Mouse (Mus musculus) midbrain, embryonic 13.5 days (tissue): ENCODE results near the gene Pmel. TPM values are rescaled to one million over a fixed set of nuclear protein-coding genes. Genes with fewer than 3 reads are reported as not detected.

Source experiments
- ATAC-seq: fragments of 200-750 bp; cut with Nextera tagmentation; 2 replicates; pipeline ENCODE4 v1.8.0; 2017; ENCODE audit warnings: mild to moderate bottlenecking, moderate TSS enrichment, moderate library complexity
- H3K27ac ChIP-seq: fragments of 300-500 bp; sonication (generic); 2 replicates; pipeline ENCODE4 v1.5.1; 2015; ENCODE audit warnings: inconsistent platforms, mild to moderate bottlenecking, moderate library complexity
- H3K27me3 ChIP-seq: fragments of 300-500 bp; sonication (generic); 2 replicates; pipeline ENCODE4 v1.6.1; 2015; ENCODE audit warnings: mild to moderate bottlenecking, inconsistent platforms
- H3K36me3 ChIP-seq: fragments of 300-500 bp; sonication (generic); 2 replicates; pipeline ENCODE4 v1.6.1; 2015; ENCODE audit warnings: mild to moderate bottlenecking, inconsistent platforms
- H3K4me1 ChIP-seq: fragments of 300-500 bp; sonication (generic); replicated peaks from 2 replicates; pipeline ENCODE4 v1.6.1; 2015; ENCODE audit warnings: inconsistent platforms
- H3K4me2 ChIP-seq: fragments of 300-500 bp; sonication (generic); replicated peaks from 2 replicates; pipeline ENCODE4 v1.6.1; 2015; ENCODE audit warnings: moderate library complexity, mild to moderate bottlenecking, inconsistent platforms
- H3K4me3 ChIP-seq: fragments of 300-500 bp; sonication (generic); replicated peaks from 2 replicates; pipeline ENCODE4 v1.5.1; 2015; ENCODE audit warnings: mild to moderate bottlenecking, inconsistent platforms
- H3K9ac ChIP-seq: fragments of 300-500 bp; sonication (generic); replicated peaks from 2 replicates; pipeline ENCODE4 v1.6.1; 2015; ENCODE audit warnings: mild to moderate bottlenecking, inconsistent platforms
- H3K9me3 ChIP-seq: fragments of 300-500 bp; sonication (generic); 2 replicates; pipeline ENCODE4 v1.6.1; 2016; ENCODE audit warnings: mild to moderate bottlenecking, inconsistent platforms
- WGBS: fragments of 180-500 bp; shearing (Covaris S2); methylation state at CpG from one replicate; pipeline ENCODE4 v1.1.7; 2015; 5-methylcytosine and 5-hydroxymethylcytosine counted together
- polyA plus RNA-seq: library from polyadenylated mRNA; unstranded; fragments of >200 nt; fragmentation: Nextera tagmentation; extraction: Ambion mirVana; gene quantifications from 2 replicates; pipeline ENCODE4 v1.2.1, GENCODE M21; 2015

The Pmel gene
- polyA plus RNA-seq, 1 experiment from 2014 or later: 0.09 TPM

DNA sequence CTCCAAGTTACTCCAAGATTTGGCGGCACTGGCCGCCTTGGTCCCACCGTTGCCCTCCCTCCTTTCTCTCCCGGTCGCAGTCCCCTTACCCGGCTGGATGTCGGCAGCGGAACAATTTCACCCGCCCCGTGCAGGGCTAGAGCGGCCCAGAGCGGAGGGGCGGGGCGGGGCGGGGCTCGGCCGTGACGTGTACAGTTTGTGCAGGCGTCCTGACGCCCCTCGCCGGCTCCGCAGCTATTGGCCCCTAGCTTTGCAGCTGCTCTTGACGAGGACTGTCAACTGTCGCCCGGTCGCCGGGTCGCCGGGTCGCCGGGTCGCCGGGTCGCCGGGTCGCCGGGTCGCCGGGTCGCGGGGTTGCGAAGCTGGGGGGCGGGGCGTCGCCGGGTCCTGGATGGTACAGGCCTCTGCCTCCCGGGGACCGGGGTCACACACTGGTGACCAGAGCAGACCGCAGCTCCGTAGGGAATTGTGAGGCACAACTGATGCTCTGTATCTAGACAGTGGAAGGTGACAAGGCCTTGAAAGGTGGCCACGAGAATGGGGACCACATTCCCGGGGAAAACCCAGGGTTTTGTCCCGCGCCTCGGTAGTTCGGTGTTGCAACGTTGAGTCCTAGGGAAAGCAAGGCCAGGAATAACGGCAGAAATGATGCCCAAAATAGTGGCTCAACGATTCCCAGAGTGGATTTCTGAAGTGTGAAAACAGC, 30.1 kb upstream of the Pmel start, which contains the start of gene Suox:
Gene Suox (minus strand): TSS at position 311 of the 706 bp plus-strand sequence.
- Histone ChIP-seq H3K27me3 (no peaks in the 10 kb centered on the region; the same call in 1 of the 2 replicates), H3K4me1 (peaks cover 17% of the 10 kb centered on the region), H3K4me3 (peak within 1 kb of the TSS; percentile 63), H3K4me2 (peak within 1 kb of the TSS; percentile 84), H3K27ac (peak within 1 kb of the TSS; percentile 30), H3K9me3 (no peaks in the 10 kb centered on the region), H3K36me3 (peaks cover 16% of the 10 kb centered on the region; the same call in 1 of the 2 replicates), H3K9ac (peak within 1 kb of the TSS; percentile 75)
- under 1% methylated on average over 60 of the region's 60 CpGs for whole genome bisulfite sequencing
- peak; percentile 96 for ATAC-seq

DNA sequence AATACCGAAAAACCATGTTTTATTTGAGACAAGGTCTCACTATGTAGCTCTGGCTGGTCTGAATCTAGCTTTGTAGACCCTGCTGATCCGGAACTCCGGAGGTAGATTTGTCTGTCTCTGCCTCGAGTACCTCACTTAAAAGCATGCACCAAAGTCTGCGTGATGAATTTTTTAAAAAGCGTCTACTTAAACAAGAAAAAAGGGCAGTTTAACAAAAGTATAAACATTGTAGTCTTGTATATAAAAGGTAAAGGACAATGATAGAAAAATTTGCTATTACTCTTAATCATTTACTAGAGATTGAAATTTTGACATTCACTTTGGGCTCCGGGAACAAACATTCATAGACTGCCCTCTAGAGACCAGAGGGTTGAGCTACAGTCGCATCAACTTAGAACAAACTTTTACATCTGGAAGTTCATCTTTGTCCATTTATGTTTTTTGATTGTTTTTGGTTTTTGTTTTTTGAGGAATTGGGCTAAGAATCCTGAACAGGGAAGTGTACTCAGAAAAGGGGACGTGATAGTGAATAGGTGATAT, 29.5 kb upstream of the Pmel start:
- ATAC-seq: no peak
- Histone ChIP-seq H3K4me2 (peak overlapping the region; percentile 84), H3K4me1 (peaks cover 14% of the 10 kb centered on the region), H3K36me3 (peaks cover 22% of the 10 kb centered on the region), H3K9me3 (no peaks in the 10 kb centered on the region), H3K4me3 (peak overlapping the region; percentile 63), H3K27me3 (no peaks in the 10 kb centered on the region; the same call in 1 of the 2 replicates), H3K9ac (peak overlapping the region; percentile 75), H3K27ac (peak overlapping the region; percentile 30; the same call in 1 of the 2 replicates)
- 2% methylated on average over 9 of the region's 9 CpGs for WGBS

DNA sequence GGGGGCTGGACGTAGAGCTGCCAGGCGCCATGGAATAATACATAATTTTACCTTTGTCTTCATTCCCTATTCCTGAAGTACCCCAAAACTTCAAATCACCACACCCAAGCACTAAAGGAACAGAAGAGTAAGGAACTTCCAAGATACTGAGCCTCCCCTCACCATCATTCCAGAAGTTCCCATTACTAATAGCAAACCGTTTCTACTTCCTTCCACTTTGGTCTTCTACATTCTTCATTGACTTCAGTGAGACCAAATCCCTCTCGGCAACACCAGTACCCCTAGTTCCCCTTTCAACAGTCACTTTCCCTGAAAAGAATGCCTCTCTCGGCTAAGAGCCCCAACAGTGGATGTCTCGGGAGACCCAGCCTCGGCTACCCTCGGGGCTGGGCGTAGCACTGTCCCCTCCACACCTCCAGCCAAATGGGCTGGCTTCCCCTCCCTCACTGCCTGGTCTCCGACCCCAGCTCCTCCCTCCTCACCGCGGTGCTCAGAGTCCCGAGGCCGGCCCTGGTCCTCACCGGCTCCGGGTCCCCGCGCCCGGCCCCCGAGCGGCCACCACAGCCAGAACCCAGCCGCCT, 8.5 kb upstream of the Pmel start:
- WGBS: 2% methylated on average over 22 of the region's 22 CpGs
- Histone ChIP-seq H3K4me2 (peak overlapping the region; percentile 78), H3K27ac (peak overlapping the region; percentile 98), H3K4me1 (peaks cover 16% of the 10 kb centered on the region), H3K9me3 (no peaks in the 10 kb centered on the region), H3K36me3 (no peaks in the 10 kb centered on the region), H3K9ac (peak overlapping the region; percentile 96), H3K27me3 (no peaks in the 10 kb centered on the region), H3K4me3 (peak overlapping the region; percentile 93)
- ATAC-seq: no peak

DNA sequence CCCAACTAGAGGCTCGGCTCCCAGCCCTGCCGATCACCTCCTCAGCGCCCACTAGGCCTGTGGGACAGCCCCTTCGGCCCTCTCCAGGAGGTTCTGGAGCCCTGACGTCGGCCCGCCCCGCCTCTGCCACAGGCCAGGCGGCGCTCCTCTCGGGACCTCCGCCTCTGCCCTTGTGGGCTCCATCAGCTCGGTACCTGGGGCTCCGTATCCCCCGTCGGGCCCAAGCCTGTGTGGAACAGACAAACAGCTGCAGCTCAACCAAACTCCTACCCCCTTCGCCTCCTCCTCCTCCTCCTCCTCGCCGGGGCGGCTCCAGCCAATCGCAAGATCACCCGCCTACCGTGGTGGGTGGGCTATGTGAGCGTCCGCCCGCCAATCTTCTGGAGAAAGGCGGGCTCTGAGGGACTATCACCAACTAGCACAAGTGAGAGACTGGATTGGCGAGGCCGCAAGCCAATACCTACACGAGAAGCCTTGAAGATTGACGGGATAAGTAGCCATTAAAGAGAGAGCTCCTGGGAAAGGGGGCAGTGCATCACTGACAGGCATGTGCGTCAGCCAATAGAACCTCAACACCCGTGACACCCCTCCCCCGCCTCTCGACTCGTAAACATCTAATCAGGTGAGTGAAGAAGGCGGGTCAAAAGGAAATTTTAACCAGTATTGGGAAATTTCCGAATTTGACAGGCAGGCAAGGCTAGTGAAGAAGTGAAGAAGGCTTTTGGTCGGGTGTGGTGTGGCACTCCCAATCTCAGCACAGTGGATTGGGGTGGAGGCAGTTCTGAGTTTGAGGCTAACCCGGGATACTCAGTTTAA, 7.8 kb upstream of the Pmel start, which contains the start of gene Rab5b:
Gene Rab5b (minus strand): TSS at position 273 of the 816 bp plus-strand sequence.
- 0 out of 2 replicates have a peak, but pooled peaks cover 2% of the 10 kb centered on the region for H3K36me3 ChIP-seq
- H3K4me1 ChIP-seq: peaks cover 16% of the 10 kb centered on the region
- H3K9ac ChIP-seq: peak within 1 kb of the TSS; percentile 96
- WGBS: 1% methylated on average over 40 of the region's 40 CpGs
- no peaks in the 10 kb centered on the region for H3K27me3 ChIP-seq
- peak within 1 kb of the TSS; percentile 78 for H3K4me2 ChIP-seq
- no peaks in the 10 kb centered on the region for H3K9me3 ChIP-seq
- H3K4me3 ChIP-seq: peak within 1 kb of the TSS; percentile 93
- peak within 1 kb of the TSS; percentile 98 for H3K27ac ChIP-seq
- peak; percentile 99 for ATAC-seq

DNA sequence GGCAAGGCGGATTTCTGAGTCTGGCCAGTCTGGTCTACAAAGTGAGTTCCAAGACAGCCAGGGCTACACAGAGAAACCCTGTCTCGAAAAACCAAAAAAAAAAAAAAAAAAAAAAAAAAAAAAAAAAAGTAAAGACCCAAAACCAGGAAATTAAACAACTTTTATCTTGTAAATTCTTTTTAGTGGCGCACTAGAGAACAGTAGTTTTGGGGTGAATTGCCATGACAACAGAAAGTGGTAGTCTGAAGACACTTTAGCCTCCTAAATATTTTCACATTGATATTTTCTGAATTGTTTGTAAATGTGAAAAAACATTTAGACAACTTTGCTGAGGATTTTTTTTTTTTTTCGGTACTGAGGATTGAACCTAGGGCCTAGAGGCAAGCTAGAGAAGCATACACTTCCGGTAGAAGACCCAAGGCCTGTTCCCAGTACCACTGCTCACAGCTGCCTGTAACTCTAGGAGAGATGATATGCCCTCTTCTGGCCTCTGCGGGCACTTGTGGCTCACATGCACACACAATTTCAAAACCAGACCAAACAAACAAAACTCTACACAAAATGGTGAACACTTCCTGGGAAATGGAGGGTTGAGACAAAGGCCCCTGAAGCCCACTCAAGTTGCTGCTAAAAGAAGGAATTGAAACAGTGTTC, 6.8 kb upstream of the Pmel start:
- 86% methylated on average over 6 of the region's 6 CpGs for WGBS
- Histone ChIP-seq H3K36me3 (0 out of 2 replicates have a peak, but pooled peaks cover 3% of the 10 kb centered on the region), H3K4me3 (peak overlapping the region; percentile 40), H3K4me1 (peaks cover 16% of the 10 kb centered on the region), H3K4me2 (peak overlapping the region; percentile 63), H3K27ac (peak overlapping the region; percentile 77; the same call in 1 of the 2 replicates), H3K9me3 (no peaks in the 10 kb centered on the region), H3K27me3 (no peaks in the 10 kb centered on the region), H3K9ac (no peak overlapping the region)
- no peak for ATAC-seq

DNA sequence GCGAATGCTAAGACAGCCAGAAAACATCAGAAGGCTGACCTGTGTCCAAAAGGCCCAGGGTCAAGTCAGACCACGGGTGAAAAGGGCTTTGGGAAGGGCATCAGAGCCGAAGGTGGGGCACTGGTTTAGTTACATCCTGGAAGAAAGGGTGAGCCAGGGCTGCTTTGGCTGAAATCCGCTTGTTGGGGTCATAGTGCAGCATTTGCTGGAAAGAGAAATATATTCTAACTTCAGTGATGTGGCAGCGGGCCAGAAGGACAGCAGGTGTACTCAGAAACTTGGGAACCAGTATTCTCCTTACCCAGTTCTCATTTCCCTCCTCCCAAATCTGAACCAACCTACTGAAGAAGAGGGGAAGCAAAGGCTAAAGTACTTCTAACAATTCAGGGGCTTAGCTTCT, 5.0 kb upstream of the Pmel start:
- no peak overlapping the region for H3K9ac ChIP-seq
- H3K27ac ChIP-seq: no peak overlapping the region
- no peak for ATAC-seq
- H3K9me3 ChIP-seq: no peaks in the 10 kb centered on the region
- H3K4me1 ChIP-seq: peaks cover 22% of the 10 kb centered on the region
- no peak overlapping the region for H3K4me2 ChIP-seq
- H3K27me3 ChIP-seq: no peaks in the 10 kb centered on the region
- no peak overlapping the region for H3K4me3 ChIP-seq
- H3K36me3 ChIP-seq: 0 out of 2 replicates have a peak, but pooled peaks cover 3% of the 10 kb centered on the region
- 84% methylated on average over 5 of the region's 5 CpGs for WGBS

DNA sequence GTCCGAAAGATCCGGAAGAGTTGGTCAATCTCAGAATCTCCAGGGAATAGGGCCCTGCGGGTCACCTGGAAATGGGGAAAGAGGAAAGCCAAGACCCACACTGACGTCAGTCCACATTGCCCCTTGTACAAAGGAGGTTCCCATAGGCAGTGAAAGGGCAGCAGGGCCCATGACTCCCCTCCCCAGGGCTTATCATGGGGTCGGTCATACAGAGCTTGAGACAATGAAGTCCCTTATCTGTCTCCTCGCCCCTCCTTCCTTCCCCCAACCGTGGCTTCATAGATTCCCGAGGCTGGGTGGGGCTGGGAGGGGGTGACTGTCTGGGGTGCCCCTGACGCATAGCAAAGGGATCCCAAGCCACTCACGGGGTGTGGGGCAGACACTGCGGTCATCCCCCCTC, 4.4 kb upstream of the Pmel start:
- 88% methylated on average over 11 of the region's 11 CpGs for WGBS
- Histone ChIP-seq H3K27me3 (no peaks in the 10 kb centered on the region), H3K4me1 (peaks cover 23% of the 10 kb centered on the region), H3K9ac (no peak overlapping the region), H3K9me3 (no peaks in the 10 kb centered on the region), H3K4me3 (no peak overlapping the region), H3K27ac (no peak overlapping the region), H3K4me2 (no peak overlapping the region), H3K36me3 (0 out of 2 replicates have a peak, but pooled peaks cover 3% of the 10 kb centered on the region)
- ATAC-seq: no peak

DNA sequence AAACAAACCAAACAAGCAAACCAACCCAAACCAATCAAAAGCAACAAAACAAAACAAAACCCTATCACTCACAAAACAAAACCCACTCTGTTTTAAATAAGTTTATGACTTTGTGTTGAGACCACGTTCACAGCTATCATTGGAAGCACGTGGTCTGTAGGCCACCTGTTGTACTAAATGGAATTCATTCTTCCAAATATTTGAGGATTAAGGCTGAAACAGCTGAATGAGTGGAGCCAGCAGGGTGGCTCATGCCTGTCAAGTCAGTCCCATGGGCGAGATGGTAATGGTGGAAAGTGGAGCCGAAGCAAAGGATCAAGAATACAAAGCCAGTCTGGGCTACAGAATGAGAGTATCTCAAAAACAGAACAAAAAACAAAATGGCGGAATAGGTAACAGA, 3.3 kb upstream of the Pmel start:
- Histone ChIP-seq H3K27me3 (no peaks in the 10 kb centered on the region), H3K27ac (no peak overlapping the region), H3K36me3 (0 out of 2 replicates have a peak, but pooled peaks cover 3% of the 10 kb centered on the region), H3K9ac (no peak overlapping the region), H3K4me2 (no peak overlapping the region), H3K4me1 (peaks cover 19% of the 10 kb centered on the region), H3K9me3 (no peaks in the 10 kb centered on the region), H3K4me3 (no peak overlapping the region)
- WGBS: 76% methylated on average over 5 of the region's 5 CpGs
- ATAC-seq: no peak

DNA sequence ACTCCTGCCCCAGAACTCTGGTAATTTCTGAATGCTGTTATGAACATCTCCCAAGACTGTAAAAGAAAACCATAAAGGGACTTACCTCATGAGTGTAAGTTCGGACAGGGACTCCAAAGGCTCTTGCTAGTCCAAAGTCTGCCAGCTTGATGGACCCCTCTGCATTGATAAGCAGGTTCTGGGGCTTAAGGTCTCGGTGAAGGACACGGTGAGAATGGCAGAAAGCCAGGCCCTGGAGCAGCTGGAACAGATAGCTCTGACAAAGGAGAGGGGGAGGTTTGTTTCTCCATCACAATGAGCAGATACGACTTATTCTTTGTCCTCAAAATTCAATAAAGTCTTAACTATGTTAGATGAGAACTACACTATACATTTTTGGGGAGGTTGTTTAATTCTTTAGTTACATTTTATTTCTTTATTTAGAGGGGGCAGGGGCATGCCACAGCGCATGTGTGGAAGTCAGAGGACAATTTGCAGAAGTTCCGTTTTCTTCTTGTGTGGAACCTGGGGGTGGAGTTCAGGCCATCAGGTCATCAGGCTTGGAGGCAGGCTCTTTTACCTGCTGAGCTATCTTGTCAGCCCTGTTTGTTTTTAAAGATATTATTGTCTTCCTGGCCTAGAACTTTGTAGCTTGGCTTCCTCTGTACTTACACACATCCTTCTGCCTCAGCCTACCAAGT, 1.5 kb upstream of the Pmel start:
- peaks cover 16% of the 10 kb centered on the region for H3K4me1 ChIP-seq
- H3K4me2 ChIP-seq: no peak overlapping the region
- no peak overlapping the region for H3K27ac ChIP-seq
- peaks cover 3% of the 10 kb centered on the region; the same call in 1 of the 2 replicates for H3K27me3 ChIP-seq
- no peak overlapping the region for H3K9ac ChIP-seq
- no peak overlapping the region for H3K4me3 ChIP-seq
- ATAC-seq: no peak
- 0 out of 2 replicates have a peak, but pooled peaks cover 3% of the 10 kb centered on the region for H3K36me3 ChIP-seq
- no peaks in the 10 kb centered on the region for H3K9me3 ChIP-seq
- WGBS: 84% methylated on average over 6 of the region's 6 CpGs

DNA sequence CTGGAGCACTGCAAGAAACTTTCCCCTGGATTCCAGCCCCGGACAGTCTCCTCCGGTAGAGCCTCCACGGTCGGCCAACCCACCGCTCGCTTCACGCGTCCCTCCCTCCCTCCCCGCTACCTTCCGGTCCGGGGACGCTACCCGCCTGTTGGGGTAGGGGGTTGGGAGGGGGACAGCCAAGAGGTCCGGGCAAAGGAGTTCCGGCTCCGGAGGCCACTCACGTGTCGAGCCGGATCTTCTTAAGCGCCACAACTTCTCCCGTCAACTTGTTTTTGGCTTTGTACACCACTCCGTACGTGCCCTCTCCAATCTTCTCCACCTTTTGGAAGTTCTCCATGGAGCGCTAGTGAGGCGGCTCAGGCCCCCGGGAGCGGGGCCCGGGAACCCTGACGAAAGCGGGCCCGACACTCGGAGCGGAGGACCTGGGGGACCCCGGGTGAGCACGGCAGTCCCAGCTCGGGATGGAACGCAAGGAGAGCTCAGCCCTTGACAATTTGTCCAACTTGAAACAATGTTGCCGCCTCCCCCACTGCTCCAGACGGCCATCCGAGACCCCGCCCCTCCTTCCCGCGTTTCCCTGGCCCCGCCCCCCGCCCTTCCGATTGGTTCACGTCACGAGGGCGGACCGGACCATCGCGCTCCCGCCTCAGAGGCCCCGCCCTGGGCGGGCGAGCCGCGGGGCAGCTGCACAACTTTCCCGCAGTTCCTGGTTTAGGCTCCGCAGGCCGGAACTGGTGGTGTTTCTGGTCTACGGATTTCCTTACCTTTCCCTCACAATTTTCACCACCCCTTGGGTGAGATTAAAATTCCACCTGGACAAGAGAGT, 709 bp downstream of the Pmel start, which contains the start of gene Cdk2:
Gene Cdk2 (minus strand): TSS at position 541 of the 826 bp plus-strand sequence.
- Histone ChIP-seq H3K27me3 (peaks cover 3% of the 10 kb centered on the region; the same call in 1 of the 2 replicates), H3K9ac (peak within 1 kb of the TSS; percentile 71), H3K4me3 (peak within 1 kb of the TSS; percentile 73), H3K36me3 (0 out of 2 replicates have a peak, but pooled peaks cover 3% of the 10 kb centered on the region), H3K4me2 (peak within 1 kb of the TSS; percentile 89), H3K4me1 (peaks cover 16% of the 10 kb centered on the region), H3K27ac (peak within 1 kb of the TSS; percentile 68), H3K9me3 (no peaks in the 10 kb centered on the region)
- peak; percentile 95 for ATAC-seq
- under 1% methylated on average over 62 of the region's 62 CpGs for WGBS
